In the genomic region with DNA sequence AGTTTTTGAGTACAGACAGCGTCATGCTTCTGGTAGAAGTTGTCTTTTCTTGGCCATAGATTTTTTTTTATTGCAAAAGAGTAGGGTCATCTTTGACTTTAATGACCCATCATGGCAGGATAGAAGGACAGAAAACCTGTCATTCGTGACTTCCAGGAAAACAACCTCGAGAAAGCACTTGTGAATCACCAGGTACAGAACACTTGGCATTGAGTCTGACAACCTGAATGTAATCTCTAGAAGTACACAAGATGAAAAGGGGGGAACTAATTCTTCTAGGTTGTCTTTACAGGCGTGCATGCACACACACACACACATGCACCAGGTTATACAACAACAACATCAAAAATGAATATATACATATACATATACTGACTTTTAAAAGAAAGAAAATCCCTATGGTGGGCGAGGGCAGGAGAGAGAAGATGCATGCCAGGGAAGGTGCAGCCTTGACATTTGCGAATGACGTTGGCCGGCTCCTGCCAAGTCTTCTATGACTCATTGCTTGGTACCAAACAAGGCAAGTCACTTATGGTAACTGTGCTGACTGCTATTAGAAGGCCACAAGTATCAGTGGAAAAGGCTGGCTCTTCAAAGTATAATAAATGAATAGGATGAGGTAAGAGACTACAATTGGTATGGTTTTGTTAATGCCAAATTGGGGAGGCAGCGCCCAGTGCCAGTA, we compare ENCODE assay signal across 19 mouse cellular contexts.
DNase-seq lines count a peak whose midpoint lies in the region; ATAC-seq lines count a peak whose summit lies in the region.
"Had no signal": no experiment of that assay in that cellular context is flagged by ENCODE, and none has a peak within 500 bp of the region (broad histone marks: within the 10 kb centered on the region; RNA-seq: fewer than 3 reads in every experiment).

No protein-coding gene starts in this region.

- no peaks in the 10 kb centered on the region for H3K36me3 ChIP-seq in midbrain, embryonic 11.5 days (ENCODE audit: control insufficient read depth, insufficient read depth, low read length)
- H3K36me3 ChIP-seq: forebrain, embryonic 10.5 days; limb, embryonic 15.5 days; liver, embryonic 15.5 days had no signal

- DNase-seq in cerebellum, postnatal 36 days: peak; percentile 38 to 62
- DNase-seq in cerebellum, adult 11-12 months: no peak
- peak; percentile 48 for DNase-seq in right cerebral cortex, adult 18-20 months
- DNase-seq in right cerebral cortex, postnatal 4 days: no peak
- DNase-seq in adrenal gland, adult 2 months: peak; percentile 89
- peak; percentile 88 for DNase-seq in brain, adult 2 months (ENCODE audit: low read depth, low spot score)
- no peak for DNase-seq in midbrain, embryonic 11.5 days (ENCODE audit: low spot score, missing footprints)
- DNase-seq: gastrocnemius, postnatal 10 days; heart, adult 11 months; kidney, postnatal 4 days had no signal

- no peak overlapping the region for H3K27ac ChIP-seq in midbrain, embryonic 11.5 days (ENCODE audit: low read depth, low read length)
- H3K27ac ChIP-seq: forebrain, embryonic 10.5 days; limb, embryonic 15.5 days; liver, embryonic 15.5 days; midbrain, embryonic 13.5 days; neural tube, embryonic 13.5 days; stomach, postnatal 0 days had no signal

- no peaks in the 10 kb centered on the region for H3K4me1 ChIP-seq in midbrain, embryonic 11.5 days (ENCODE audit: control insufficient read depth, insufficient read depth, low read length)
- H3K4me1 ChIP-seq: limb, embryonic 15.5 days; liver, embryonic 15.5 days had no signal

- no peak overlapping the region for H3K4me3 ChIP-seq in midbrain, embryonic 11.5 days (ENCODE audit: low read depth, low read length)
- H3K4me3 ChIP-seq: forebrain, embryonic 10.5 days; limb, embryonic 15.5 days; liver, embryonic 15.5 days; midbrain, embryonic 13.5 days; neural tube, embryonic 13.5 days had no signal

- no peak overlapping the region for H3K4me2 ChIP-seq in midbrain, embryonic 11.5 days
- H3K4me2 ChIP-seq: limb, embryonic 15.5 days; liver, embryonic 15.5 days; midbrain, embryonic 13.5 days; neural tube, embryonic 13.5 days had no signal

- 89% methylated on average over 9 of the region's 9 CpGs for WGBS in midbrain, embryonic 11.5 days

- H3K9ac ChIP-seq in midbrain, embryonic 11.5 days (ENCODE audit: low read length): no peak overlapping the region
- H3K9ac ChIP-seq: limb, embryonic 15.5 days; liver, embryonic 15.5 days; midbrain, embryonic 13.5 days; neural tube, embryonic 13.5 days had no signal

- no peaks in the 10 kb centered on the region for H3K27me3 ChIP-seq in midbrain, embryonic 11.5 days (ENCODE audit: control insufficient read depth, insufficient read depth, low read length)
- H3K27me3 ChIP-seq: liver, embryonic 15.5 days; midbrain, embryonic 13.5 days; neural tube, embryonic 13.5 days had no signal

- no peak for ATAC-seq in midbrain, embryonic 11.5 days (ENCODE audit: low FRiP score)
- ATAC-seq: hindbrain, embryonic 16.5 days; intestine, embryonic 16.5 days; lung, postnatal 0 days; midbrain, embryonic 13.5 days had no signal

- H3K9me3 ChIP-seq in midbrain, embryonic 11.5 days (ENCODE audit: control insufficient read depth, low read length): no peaks in the 10 kb centered on the region
- H3K9me3 ChIP-seq: forebrain, embryonic 10.5 days; limb, embryonic 15.5 days; liver, embryonic 15.5 days; midbrain, embryonic 13.5 days; neural tube, embryonic 13.5 days had no signal

Comparison
In these comparisons a context has a peak if more than half of its experiments do, and no peak if none do; other contexts are left out.
1. DNase-seq: peak in cerebellum, postnatal 36 days (2 of 2), right cerebral cortex, adult 18-20 months (single experiment), adrenal gland, adult 2 months (single experiment) and brain, adult 2 months (single experiment); none in cerebellum, adult 11-12 months (single experiment), right cerebral cortex, postnatal 4 days (single experiment) and midbrain, embryonic 11.5 days (single experiment).